Mouse (Mus musculus): ENCODE measurements at regions not wholly inside any gene's neighbourhood (a gene's known extent, or its start where the extent isn't known, plus 50 kb on each side); places are given as distances from the start of the nearest gene placed in this dataset.

DNA sequence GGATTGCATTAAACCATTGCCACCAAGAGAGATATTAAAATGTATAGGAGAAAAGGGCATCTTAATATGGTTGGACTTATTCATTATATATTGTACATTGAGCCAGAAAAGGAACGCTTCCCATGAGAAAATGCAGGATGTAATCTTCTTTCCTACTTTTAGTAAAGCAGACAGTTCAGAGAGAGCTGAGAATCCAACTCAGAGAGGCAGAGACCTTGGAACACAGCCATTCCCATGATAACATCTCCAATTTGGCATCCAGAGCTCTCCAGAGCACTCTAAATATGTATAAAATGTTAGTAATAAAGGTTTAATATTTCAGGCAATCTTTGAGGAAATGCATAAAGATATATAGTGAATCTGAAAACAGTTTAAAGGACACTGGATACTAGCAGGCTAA is 199.3 kb upstream of the Asb5 start:
- ChIA-PET CTCF (no interaction called here), POLR2A (no interaction called here)

DNA sequence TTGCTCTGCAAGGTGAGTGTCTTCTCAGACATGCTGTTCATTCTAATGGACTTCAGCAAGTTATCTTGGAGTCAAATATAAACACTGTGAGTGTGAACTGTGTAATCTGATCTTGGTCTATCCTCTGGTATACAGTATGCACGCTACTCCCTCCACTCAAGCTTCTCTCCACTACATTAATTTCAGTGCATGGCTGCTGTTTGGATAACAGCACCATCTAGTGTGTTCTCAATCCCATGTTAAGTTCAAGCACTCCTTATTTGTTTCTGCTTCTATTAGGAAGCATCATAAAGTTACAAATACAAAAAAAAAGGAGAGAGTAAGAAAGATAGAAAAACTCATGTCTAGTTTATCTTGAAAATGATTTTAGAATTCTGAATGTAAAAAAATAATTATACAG is 197.5 kb upstream of the Asb5 start:
- POLR2A ChIA-PET, result no interaction called here
- CTCF ChIA-PET, result no interaction called here

DNA sequence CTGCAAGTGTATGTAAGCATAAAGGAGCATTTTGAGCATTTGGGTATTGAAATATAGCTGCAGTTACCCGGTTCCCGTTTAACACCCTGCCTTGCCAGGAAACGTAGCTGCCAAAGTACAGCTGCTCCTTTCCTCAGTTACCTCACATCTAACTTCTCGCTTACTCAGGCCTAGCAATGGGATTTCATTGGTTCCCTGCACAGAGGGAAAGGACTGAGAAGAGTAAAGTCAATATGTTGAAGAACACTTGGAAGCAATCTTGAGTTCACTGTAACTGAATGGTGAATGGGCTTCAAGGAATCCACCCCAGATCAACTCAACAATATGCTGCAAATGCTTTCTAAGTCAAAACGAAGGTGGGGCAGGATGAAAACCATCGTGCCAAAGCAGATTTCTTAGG is 178.3 kb upstream of the Asb5 start:
- ChIA-PET CTCF (no interaction called here), POLR2A (interaction anchor here in 1 of 4 experiments (0.8 kb wide), 1 partner anchor 8 kb away, joined by 3 read pairs; no protein-coding TSS in a partner anchor)

DNA sequence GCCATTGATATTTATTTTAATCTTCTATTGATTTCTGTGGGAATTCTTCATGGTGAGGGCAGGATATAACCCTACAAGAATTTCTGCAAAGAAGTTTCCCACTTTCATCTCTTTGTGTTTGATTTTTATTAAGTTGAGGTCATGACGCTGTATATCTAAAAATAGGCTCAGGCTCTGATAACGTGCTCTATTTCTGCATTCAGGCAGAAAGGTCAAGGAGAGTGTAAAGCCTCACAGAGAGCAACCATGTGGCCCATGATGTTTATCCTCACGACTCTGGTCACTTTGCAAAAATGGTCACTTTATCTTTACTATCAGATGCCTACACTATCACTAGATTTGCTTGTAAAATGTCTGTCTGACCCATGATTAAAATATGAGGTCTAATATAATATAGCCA is 167.7 kb upstream of the Asb5 start:
- CTCF ChIA-PET, result no interaction called here
- POLR2A ChIA-PET, result interaction anchor here in 1 of 4 experiments (1.5 kb wide), 1 partner anchor 9 kb away, joined by 4 read pairs; no protein-coding TSS in a partner anchor

DNA sequence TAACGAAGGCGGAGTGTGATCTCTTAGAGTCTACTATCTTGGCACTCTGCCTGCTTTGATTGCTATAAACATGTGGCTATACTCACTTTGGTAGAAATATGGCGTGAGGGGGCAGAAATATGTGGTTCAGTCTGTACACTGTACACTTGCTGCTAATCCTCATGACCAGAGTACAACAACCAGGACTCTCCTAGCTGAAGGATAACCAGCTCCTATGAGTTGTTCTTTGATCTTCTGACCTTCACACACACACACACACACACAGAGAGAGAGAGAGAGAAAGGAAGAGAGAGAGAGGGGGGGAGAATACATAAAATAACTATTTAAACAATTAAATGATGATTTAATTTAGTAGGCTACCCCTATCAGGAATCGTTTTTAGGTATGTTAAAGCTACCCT is 158.9 kb upstream of the Asb5 start:
- POLR2A ChIA-PET, result no interaction called here
- CTCF ChIA-PET, result no interaction called here

DNA sequence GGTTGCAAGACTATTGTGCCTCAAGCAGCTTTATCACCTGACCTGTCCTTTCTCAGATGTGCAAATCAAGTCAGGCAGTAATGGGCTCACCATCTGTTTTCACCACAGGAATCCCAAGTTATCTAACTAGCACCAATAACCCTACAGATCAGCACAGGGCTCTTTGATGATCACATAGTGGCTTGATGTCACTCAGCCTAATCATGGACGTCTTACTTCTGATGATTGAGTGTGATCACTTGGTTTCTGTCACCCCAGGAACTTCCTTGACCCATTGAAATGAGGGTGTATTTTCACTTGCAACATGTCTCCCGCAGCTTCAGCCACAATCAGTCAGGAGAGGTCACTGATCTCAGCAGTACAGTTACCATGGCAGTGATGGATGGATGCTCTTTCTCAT is 158.3 kb upstream of the Asb5 start:
- POLR2A ChIA-PET, result no interaction called here
- CTCF ChIA-PET, result no interaction called here

DNA sequence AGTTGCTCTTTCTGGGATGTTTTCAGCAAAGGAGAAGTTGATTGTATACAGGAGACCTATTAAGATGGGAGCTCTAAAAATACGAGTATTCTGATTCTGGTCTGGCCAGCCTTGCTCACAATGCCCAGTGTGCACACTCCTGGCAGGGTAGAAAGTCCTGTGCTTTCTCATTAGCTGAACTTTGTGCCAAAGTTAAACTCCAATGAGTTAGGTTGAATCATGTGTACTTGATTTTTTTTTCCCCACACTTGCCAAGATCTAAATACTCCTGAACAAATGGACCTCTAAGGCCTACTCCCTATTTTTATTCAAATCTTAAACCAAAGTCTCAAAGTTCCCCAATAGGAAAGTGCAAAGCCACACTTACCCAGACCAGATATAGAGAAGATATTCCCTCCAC is 156.5 kb upstream of the Asb5 start:
- POLR2A ChIA-PET, result no interaction called here
- CTCF ChIA-PET, result no interaction called here

DNA sequence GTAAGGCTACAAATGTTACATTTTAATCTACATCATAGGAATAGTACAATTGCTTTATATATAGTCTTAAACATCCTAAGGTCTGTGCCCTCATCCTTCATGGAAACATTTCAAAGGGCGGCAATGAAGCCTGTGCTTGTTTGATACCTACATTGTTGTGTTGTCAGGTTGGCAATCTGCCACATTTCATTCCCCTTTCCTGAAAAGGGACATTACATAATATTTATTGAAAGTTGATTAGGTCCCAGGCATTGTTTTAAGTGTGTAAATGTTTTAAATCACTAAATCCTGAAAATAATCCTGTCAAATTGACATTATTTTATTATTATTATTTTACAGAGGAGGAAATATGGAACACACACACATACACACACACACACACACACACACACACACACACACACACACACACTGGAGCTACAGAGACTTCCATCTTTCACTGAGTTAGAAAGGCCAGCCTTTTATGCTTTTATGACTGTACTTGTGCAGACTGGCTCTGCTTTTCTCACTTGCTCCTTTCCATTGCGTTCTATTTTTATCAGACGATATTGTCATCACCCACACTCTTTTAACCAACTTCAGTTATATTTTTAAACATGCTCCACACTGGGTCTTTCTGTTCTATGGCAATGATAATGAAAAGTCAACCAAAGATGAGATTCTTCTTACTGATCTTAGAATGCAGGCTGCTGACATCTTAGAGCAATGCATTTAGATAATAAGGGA is 153.8 kb upstream of the Asb5 start:
- POLR2A ChIA-PET, result no interaction called here
- CTCF ChIA-PET, result no interaction called here

DNA sequence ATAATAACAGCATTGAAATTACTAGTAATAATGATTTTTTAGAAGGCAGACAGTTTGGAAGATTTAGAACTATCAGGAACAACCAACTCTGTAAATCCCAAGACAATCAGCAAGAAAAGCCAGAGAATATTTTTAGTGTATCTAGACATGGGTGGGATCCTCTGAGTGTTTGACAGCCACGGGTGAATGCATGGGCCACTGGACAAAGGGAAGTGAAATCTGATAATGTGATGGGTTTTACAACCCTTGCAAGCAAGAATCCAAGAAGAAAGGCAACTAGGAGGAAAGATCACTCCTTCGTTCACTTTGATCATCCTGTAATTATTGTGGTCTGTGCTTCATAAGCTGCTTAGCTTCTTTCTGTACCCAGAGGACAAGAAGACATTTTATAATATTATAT is 149.2 kb upstream of the Asb5 start:
- ChIA-PET POLR2A (no interaction called here), CTCF (no interaction called here)

DNA sequence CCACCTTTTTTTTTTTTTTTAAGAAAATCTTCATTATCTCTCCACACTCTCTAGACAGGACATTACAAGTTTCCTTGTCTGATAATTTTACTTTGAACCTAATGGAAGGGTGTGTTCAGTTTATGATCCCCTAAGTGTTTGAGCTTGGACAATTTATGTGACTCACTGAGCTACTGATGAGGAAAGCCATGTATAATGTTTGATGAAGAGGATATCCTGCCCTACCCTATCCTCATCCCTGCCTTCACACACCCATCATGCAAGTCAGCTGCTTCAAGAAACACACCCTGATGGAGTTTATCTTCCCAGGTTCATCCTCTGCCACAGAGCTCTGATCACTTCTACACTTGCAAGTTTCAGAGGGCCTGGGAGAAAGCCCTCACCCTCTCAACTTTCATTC is 136.5 kb upstream of the Asb5 start:
- POLR2A ChIA-PET, result no interaction called here
- CTCF ChIA-PET, result interaction anchor here in 1 of 4 experiments (0.6 kb wide), 1 partner anchor 616 kb away, joined by 3 read pairs; no protein-coding TSS in a partner anchor

DNA sequence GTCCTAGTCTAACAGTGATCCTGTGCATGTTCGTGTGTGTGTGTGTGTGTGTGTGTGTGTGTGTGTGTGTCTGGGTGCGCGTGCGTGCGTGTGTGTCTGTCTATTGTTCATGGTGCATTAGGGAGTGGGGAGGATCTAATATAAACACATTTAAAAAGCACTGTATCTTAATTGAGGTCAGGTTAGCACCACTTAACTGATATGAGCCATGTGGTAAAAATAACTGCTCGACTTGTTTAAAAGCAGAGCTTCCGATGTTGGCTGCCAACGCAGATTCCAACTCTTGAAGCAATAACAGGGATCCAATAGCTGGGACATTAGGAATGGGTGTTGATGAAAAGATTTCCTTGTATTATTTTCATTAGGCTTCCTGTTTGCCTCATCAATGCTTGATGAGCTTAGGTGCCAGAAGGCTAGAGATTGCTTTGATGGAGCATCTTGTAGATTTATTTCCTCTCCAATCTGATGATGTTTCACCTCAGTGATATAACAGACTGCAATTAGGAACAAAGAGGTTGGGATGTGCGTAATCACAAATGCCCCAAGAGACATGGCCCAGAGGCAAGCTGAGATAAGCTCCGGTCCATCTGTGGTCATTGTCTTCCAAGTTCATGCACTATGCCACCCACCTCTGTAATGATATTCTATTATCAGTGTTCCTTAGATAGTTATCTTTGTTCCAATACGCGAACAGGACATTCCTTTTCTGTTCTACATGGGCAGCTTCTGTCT is 135.7 kb upstream of the Asb5 start:
- CTCF ChIA-PET, result no interaction called here
- POLR2A ChIA-PET, result no interaction called here

DNA sequence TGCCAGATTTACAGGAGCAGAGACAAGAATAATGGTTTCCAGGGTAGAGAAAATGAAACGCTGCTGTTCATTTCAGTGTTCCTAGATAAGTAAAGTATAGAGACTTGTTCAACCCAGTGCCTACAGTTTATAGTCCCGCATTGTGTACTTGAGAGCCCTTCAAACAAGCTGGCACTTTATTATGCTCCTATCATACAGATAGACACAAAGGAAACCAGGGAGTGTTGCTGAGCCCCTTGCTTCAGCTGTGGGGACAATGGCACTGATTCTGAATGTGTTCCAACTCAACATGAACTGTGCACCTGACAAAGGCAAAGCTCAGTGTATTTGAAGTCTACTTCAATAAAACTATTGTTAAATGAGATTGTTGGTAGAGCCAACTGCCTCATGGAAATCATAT is 123.7 kb upstream of the Asb5 start:
- POLR2A ChIA-PET, result no interaction called here
- CTCF ChIA-PET, result no interaction called here

DNA sequence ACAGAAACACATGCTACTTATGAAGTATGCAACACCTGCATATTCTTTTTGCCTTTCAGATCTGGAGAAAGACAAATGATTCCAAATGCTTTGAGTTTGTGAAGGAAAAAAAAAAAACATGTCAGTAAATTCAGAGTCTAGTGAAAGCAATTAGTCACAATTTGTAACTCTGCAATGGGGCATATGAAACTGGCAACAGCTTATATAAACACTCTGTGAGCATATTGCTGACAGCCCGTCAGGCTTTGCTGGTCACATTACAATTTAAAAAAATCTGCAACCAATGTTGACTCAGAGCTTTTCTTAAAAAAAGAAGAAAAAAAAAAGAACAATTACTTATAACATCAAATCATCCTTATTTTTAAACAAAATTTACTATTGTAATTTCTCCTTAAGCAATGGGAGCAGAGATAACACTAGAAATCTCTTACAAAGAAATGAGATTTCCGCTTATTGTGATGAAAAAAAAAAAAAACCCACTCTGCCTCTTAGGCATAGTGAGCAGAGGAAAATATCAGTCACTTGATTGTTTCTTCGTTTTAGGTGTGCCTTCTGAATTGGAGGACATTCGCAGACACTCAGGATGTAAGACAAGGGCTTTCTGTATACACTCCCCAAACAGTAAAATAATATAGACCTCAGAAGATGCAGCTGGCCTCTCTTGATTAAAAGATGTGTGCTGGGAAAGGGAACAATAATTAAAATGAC is 115.1 kb upstream of the Asb5 start:
- POLR2A ChIA-PET, result no interaction called here
- CTCF ChIA-PET, result no interaction called here

DNA sequence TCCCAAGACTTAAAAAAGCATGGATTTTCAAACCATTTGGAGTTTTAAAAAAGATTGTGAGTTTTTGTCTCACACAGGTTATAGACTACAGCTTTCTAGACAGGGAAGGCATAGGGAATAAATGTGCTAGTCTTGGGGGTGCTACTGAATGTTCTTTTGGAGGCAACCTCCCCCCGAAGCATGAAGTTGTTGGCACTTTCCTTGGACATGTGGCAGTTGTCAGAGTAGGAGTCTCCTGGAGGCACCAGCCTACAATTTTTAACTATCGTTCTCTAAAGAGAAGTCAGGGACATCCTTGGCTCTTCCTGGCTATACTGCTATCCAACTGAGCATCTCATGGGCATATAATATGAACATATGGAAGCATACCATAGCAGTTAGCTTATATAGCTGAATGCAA is 112.7 kb upstream of the Asb5 start:
- ChIA-PET POLR2A (no interaction called here), CTCF (no interaction called here)

DNA sequence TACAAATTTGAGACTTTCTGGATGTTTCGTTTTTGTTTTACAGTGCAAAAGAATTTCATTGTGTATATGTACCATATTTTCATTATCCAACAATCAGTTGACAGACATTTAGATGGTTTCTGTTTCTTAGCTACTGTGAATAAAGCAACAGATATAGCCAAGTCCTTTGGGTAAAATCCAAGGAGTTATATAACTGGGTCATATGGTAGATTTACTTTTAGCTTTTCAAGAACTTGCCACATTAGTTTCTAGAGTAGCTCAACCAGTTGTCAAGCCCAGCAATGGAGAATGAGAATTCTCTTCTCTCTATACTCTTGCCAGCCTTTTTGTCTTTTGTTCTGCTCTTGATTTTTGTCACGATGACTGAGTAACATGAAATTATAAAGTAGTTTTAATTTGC is 111.3 kb upstream of the Asb5 start:
- CTCF ChIA-PET, result no interaction called here

DNA sequence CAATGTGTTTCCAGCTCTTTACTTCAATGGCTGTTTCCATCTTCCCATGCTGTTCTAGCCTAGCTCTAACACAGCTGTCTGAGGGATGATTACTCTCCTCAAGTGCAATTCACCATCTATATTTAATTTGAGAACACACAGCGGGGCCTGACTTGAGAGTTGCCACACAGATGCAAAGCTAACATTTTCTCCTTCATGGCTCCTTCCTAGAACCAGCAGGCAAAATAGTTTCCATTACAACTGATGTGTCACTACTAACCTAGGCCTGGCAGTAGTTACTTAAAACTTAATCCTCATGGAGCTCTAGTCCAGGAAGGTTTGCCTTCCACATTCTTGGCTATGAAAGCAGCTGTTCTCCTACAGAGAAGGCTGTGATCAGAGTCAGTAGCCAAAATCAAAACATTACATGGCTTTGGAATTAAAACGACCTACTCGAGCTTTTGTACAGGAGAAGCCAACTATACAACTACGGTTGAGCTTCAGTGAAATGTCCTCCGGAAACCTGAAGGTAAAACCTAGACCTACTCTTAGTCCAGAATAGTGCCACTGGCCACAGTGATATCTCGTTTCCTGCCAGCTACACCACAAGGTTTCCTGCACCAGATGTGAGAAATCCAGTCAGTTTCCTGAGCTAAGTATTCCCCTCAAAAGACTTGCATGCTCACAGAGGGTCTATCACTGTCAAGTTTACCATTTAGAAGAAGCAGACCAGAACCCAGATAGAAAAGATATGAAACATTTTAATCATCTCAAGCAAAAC is 108.9 kb upstream of the Asb5 start:
- ChIA-PET CTCF (no interaction called here), POLR2A (no interaction called here)

More for the DNA sequence above, 111.3 kb upstream of the Asb5 start:
- POLR2A ChIA-PET, result no interaction called here

DNA sequence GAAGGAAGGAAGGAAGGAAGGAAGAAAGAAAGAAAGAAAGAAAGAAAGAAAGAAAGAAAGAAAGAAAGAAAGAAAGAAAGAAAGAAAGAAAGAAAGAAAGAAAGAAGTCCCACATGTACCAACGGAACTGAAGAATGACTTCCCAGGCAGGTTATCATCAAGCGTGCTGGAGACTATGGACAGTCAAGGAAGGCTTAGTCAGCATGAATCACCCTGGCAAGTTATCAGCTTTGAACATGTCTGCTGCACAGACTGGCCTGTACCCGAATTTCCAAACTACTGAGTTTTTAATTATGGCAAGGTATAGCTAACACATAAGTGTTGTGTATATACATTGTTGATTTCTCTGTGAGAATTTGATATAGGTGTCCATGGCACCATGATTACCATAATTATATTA is 104.3 kb upstream of the Asb5 start:
- POLR2A ChIA-PET, result no interaction called here
- CTCF ChIA-PET, result no interaction called here

DNA sequence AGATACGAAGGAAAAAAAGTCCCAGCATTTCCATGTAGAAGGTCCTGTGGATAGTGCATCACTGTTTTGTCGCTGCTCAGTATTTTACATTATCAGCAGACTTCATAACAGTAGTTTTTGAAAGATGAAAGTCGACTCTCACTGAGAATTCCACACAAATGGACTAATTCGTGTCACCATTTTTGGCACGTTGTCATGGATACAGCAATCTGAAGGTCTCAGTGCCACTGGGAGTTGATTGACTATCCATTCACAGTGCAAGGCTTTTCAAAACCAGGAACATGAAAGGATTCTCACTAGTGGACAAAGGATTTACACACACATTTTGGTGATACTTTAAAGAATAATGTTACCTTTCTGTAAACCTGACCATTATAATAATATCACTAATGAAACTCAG is 93.7 kb upstream of the Asb5 start:
- ChIA-PET POLR2A (no interaction called here), CTCF (no interaction called here)

DNA sequence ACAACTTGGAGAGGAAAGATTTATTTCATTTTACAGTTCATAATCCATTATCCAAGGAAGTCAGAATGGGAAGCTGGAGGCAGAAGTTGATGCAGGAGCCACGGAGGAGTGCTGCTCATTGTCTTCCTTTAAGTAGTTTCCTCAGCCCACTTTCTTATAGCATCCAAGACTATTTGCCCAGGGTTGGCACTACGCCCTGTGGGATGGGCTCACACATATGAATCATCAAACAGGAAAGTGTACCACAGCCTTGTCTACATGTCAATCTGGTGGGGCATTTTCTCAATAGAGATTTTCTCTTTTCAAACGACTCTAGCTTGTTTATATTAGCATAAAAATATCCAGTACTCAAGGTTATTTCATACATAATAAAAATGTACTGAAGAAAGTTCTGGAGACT is 88.2 kb upstream of the Asb5 start:
- POLR2A ChIA-PET, result no interaction called here
- CTCF ChIA-PET, result no interaction called here

DNA sequence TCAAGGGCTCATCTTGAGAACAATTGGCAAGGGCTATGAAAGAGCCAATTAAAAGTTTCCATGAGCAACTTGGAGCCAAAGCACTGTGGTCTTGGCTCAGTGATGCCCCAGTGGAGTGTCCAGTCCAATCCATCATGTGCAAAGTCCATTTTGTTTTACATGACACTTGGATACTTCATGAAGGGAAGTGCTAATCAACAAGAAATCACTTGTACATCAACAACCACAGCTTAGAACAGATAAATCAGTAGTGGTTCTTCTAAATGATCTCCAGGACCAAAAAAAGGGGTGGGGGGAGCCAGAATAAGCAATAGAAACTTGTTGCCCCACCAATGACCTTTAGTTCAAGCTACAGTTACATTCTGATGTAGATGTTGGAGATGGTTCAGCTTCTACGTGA is 87.0 kb upstream of the Asb5 start:
- ChIA-PET CTCF (no interaction called here), POLR2A (no interaction called here)

DNA sequence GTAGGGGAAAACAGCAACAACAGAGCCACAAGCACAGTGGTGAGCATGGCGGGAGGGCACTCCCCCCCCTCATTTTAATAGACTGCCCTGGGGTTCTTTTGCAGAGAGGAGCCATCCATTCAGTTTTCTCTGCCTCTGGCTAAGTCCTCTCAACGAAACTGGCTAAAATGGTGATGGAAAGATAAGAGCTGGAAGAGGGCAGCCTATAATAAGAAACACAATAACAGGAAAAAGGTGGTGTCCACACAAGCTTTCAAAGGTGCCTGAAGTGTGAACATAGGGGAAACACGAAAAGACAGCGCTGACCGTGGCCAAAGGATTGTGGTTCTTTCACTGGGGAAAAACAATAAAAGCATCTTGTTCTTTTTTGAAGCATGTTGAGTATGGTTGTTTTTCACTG is 83.0 kb upstream of the Asb5 start:
- POLR2A ChIA-PET, result no interaction called here
- CTCF ChIA-PET, result no interaction called here

All from embryonic stem cell, embryonic (primary cell).